ENCODE assay signal across 7 mouse cellular contexts in genomic region chr14:16598074-16598501, GRCm38 (mm10).
A peak's percentile ranks its signal among the peaks of the same experiment; 100 is the strongest.
DNase-seq lines count a peak whose midpoint lies in the region; ATAC-seq and TF ChIP-seq lines count a peak whose summit lies in the region.

No protein-coding gene starts in this region.

- ATAC-seq in midbrain, embryonic 15.5 days (replicated peaks): peak; percentile 46
- ATAC-seq in midbrain, embryonic 11.5 days (ENCODE audit: low FRiP score): no peak
- peak; percentile 58 for ATAC-seq in cerebellum, adult (ENCODE audit: insufficient number of reproducible peaks, low FRiP score, low TSS enrichment)
- 0 out of 2 replicates have a peak, but pooled peaks have one; percentile 43 for ATAC-seq in intestine, postnatal 0 days
- peak; percentile 39 for ATAC-seq in midbrain, postnatal 0 days (ENCODE audit: low FRiP score)

- H3K27me3 ChIP-seq in midbrain, embryonic 15.5 days (replicated peaks): no peaks in the 10 kb centered on the region
- no peaks in the 10 kb centered on the region for H3K27me3 ChIP-seq in midbrain, embryonic 11.5 days (ENCODE audit: control insufficient read depth, insufficient read depth, low read length)
- H3K27me3 ChIP-seq in intestine, postnatal 0 days (replicated peaks; ENCODE audit: control insufficient read depth, insufficient read depth, low read length): no peaks in the 10 kb centered on the region
- no peaks in the 10 kb centered on the region for H3K27me3 ChIP-seq in midbrain, postnatal 0 days (ENCODE audit: insufficient read depth, low read length)

- H3K4me3 ChIP-seq in midbrain, embryonic 15.5 days: no peak overlapping the region
- H3K4me3 ChIP-seq in midbrain, embryonic 11.5 days (ENCODE audit: low read depth, low read length): no peak overlapping the region
- H3K4me3 ChIP-seq in intestine, postnatal 0 days (ENCODE audit: low read depth, low read length): no peak overlapping the region
- no peak overlapping the region for H3K4me3 ChIP-seq in midbrain, postnatal 0 days (ENCODE audit: low read depth, low read length)

- H3K27ac ChIP-seq in midbrain, embryonic 15.5 days: peak overlapping the region; percentile 20; the same call in 1 of the 2 replicates
- H3K27ac ChIP-seq in midbrain, embryonic 11.5 days (ENCODE audit: low read depth, low read length): no peak overlapping the region
- H3K27ac ChIP-seq in intestine, postnatal 0 days (ENCODE audit: low read depth, low read length): no peak overlapping the region
- peak overlapping the region; percentile 18; the same call in 1 of the 2 replicates for H3K27ac ChIP-seq in midbrain, postnatal 0 days (ENCODE audit: low read depth, low read length)

- TF ChIP-seq CTCF in intestine, postnatal 0 days (IDR thresholded peaks at IDR 0.05; ENCODE audit: low read depth): no peak
- no peak for TF ChIP-seq CTCF in midbrain, postnatal 0 days (IDR thresholded peaks at IDR 0.05)

- peaks cover 11% of the 10 kb centered on the region for H3K4me1 ChIP-seq in midbrain, embryonic 15.5 days
- H3K4me1 ChIP-seq in midbrain, embryonic 11.5 days (ENCODE audit: control insufficient read depth, insufficient read depth, low read length): no peaks in the 10 kb centered on the region
- H3K4me1 ChIP-seq in intestine, postnatal 0 days (replicated peaks; ENCODE audit: control insufficient read depth, insufficient read depth, low read length): no peaks in the 10 kb centered on the region
- H3K4me1 ChIP-seq in midbrain, postnatal 0 days (ENCODE audit: insufficient read depth, low read length): peaks cover 11% of the 10 kb centered on the region

- H3K9ac ChIP-seq in midbrain, embryonic 15.5 days: no peak overlapping the region
- H3K9ac ChIP-seq in midbrain, embryonic 11.5 days (ENCODE audit: low read length): no peak overlapping the region; the same call in 1 of the 2 replicates
- no peak overlapping the region for H3K9ac ChIP-seq in intestine, postnatal 0 days (ENCODE audit: low read depth, low read length)
- no peak overlapping the region for H3K9ac ChIP-seq in midbrain, postnatal 0 days (replicated peaks; ENCODE audit: low read length, poor library complexity, severe bottlenecking)

- WGBS in midbrain, embryonic 15.5 days: 47% methylated on average over 4 of the region's 4 CpGs
- WGBS in midbrain, embryonic 11.5 days: 43% methylated on average over 4 of the region's 4 CpGs
- 38% methylated on average over 4 of the region's 4 CpGs for WGBS in intestine, postnatal 0 days
- 27% methylated on average over 4 of the region's 4 CpGs for WGBS in midbrain, postnatal 0 days

- DNase-seq in midbrain, embryonic 11.5 days (ENCODE audit: low spot score, missing footprints): no peak
- peak; percentile 55 for DNase-seq in forelimb bud, embryonic 11.5 days (ENCODE audit: low read depth, low spot score)
- DNase-seq in midbrain, postnatal 0 days (ENCODE audit: low spot score): peak; percentile 53
- DNase-seq in spleen, postnatal 36 days (ENCODE audit: low spot score in 2 of 2): no peak

- no peaks in the 10 kb centered on the region for H3K36me3 ChIP-seq in midbrain, embryonic 15.5 days (replicated peaks)
- no peaks in the 10 kb centered on the region for H3K36me3 ChIP-seq in midbrain, embryonic 11.5 days (ENCODE audit: control insufficient read depth, insufficient read depth, low read length)
- no peaks in the 10 kb centered on the region for H3K36me3 ChIP-seq in intestine, postnatal 0 days (ENCODE audit: control insufficient read depth, insufficient read depth)
- H3K36me3 ChIP-seq in midbrain, postnatal 0 days (ENCODE audit: insufficient read depth, low read length): no peaks in the 10 kb centered on the region

- H3K4me2 ChIP-seq in midbrain, embryonic 15.5 days: no peak overlapping the region
- H3K4me2 ChIP-seq in midbrain, embryonic 11.5 days: no peak overlapping the region
- no peak overlapping the region for H3K4me2 ChIP-seq in intestine, postnatal 0 days (replicated peaks; ENCODE audit: low read depth)
- H3K4me2 ChIP-seq in midbrain, postnatal 0 days (ENCODE audit: low read depth, low read length, poor library complexity, severe bottlenecking): no peak overlapping the region

- H3K9me3 ChIP-seq in midbrain, embryonic 15.5 days: no peaks in the 10 kb centered on the region
- no peaks in the 10 kb centered on the region for H3K9me3 ChIP-seq in midbrain, embryonic 11.5 days (ENCODE audit: control insufficient read depth, low read length)
- H3K9me3 ChIP-seq in intestine, postnatal 0 days (ENCODE audit: control insufficient read depth): no peaks in the 10 kb centered on the region
- no peaks in the 10 kb centered on the region for H3K9me3 ChIP-seq in midbrain, postnatal 0 days (ENCODE audit: low read length)

Comparison
In these comparisons a context has a peak if more than half of its experiments do, and no peak if none do; other contexts are left out.
1. H3K27ac ChIP-seq: peak in midbrain, embryonic 15.5 days (single experiment) and midbrain, postnatal 0 days (single experiment); none in midbrain, embryonic 11.5 days (single experiment) and intestine, postnatal 0 days (single experiment).
2. DNase-seq: peak in forelimb bud, embryonic 11.5 days (single experiment) and midbrain, postnatal 0 days (single experiment); none in midbrain, embryonic 11.5 days (single experiment) and spleen, postnatal 36 days (0 of 2).